Mouse (Mus musculus): ENCODE data around the gene 4932438H23Rik.

4932438H23Rik gene

DNA sequence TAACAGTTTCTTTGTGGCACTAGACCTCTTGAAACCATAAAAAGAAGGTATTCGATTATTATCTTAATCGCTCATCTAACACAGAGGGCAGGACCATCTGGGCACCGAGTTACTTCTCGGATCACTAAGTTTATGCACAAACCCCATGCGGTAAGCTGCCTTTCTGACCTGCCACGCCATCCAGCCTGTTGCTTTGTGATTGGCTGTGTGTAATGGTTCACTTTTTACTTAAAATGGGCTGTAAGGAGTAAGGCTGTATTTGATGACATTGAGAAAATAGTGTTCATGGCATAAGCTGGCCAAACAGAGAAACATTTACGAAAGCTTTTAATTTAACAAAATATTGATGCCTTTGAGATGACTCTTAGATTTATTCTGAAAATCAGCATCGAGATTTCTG, at the start of gene 4932438H23Rik:
Gene 4932438H23Rik (minus strand): TSS at position 101 of the 400 bp plus-strand sequence.
- no peak for DNase-seq (ENCODE audit: low spot score in 2 of 2)

DNA sequence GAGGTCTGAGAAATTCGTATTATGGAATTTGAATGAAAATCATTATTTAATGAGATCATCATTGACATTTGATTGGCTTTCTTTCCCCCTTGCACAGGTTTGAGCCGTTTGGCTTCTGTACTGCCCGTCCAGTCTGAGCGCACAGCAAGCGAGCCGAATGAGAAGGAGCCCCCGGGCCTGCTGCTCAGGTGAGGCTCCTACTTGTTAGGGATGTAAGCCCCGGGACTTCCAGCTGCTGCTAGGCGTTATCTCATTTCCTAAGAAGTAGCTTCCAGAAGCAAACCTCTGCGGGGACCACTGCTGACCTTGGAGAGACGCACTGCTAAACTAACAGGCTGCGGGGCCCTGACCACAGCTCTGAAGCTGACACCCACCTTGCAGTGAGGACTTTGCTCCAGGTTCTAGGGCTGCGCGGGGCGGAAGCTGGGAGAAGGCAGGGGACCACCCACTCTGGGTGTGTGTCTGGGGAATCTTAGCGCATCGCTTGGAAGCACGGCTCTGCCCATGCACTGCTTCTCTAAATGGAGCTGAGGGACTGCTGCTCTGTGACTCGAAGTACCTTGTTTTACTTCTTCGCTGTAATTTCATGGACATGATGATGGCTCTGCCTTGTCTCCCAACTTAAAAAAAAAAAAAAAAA, 46.2 kb upstream of the 4932438H23Rik start:
- DNase-seq (ENCODE audit: low spot score in 2 of 2): no peak

DNA sequence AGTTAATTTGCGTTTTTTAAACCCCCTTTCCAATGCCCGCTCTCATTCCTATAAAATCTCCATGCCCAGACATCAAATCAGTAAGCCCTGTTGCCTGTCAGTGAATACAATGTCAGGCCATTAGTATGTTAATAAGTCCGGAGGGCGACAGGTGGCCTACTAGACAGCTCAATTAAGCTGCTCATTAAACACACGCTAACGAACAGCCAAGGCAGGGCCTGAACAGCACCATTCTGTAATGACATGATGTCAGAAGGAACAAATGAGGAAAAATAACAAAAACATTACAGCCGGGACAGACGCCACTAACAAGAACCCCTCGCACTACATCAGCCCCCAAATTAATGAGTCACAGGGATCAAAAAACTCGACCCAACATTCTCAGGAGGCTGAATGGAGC, 45.5 kb upstream of the 4932438H23Rik start:
- peak in 1 of 2 experiments; percentile 23 for DNase-seq (ENCODE audit: low spot score in 2 of 2)

DNA sequence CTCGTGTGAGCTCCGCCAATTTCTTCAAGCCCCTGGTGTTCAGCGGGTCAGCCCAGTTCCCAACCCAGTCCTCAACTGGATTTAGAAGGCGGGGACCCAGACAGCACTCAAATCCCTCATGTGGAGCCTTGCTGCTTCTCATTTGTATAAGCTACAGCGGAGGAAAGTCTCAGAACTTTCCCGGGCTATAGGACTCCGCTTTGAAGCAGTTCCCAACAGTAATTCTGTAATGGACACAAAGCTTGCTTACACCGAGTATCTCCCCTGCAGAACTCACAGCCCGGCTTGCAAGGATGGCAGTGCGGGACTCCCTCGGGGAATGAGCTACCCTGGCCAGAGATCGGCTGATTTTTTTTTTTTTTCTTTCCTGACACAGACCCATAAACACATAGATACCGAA, 45.1 kb upstream of the 4932438H23Rik start:
- DNase-seq (ENCODE audit: low spot score in 2 of 2): no peak

DNA sequence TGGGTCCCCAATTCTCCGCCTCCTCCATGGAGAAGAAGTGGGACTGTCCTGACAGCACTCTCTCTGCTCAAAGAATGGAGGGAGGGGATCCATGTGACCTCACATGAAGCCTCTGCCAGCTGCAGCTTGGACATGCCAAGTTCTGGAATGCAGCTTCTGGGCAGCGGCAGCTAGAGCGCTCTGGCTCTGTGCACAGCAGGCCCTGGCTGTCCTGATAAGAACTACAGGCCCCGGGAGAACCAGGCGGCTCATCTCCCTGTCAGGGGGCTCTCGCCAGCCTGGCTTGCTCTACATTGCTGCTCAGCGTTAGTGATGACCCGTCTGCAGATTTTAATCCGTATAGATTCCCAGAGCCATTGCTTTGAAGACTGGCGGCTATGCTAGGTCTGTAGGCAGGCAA, 44.6 kb upstream of the 4932438H23Rik start:
- DNase-seq (ENCODE audit: low spot score in 2 of 2): peak in 1 of 2 experiments; percentile 26

DNA sequence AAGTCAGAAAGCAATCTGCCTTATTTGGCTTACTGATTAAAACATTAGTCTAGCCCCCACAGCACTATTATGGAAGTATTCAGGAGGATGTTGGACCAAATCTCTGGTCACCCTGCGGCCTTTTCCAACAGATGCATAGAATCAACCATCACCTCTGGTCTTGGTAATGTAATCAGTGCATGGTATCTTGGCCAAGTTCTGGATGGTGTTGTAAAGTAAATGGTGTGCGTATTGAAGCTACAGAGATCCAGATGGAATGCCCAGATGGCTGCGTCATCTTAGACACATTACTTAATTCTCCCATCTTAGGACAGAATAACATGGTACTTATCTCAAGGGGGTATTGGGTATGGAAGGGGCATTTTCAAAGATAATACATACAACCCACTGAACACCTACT, 43.8 kb upstream of the 4932438H23Rik start:
- DNase-seq (ENCODE audit: low spot score in 2 of 2): no peak

DNA sequence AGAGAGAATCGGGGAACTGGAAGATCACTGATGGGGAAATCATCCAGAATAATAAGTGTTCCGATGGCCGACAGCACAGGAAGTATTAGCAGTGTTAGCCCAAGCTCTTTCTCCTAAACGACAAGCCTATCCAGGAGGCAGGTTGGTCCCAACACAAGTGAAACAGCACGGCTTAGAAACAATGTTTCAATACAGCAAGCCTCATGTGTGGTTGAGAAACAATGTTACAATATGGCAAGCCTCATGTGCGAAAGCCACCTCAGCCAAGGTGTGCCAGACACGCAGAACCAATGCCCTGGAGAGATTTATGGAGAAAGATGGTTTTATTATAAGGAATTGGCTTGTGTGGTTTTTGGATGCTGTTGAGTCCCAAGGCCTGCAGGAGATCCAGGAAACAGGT, 43.2 kb upstream of the 4932438H23Rik start:
- DNase-seq (ENCODE audit: low spot score in 2 of 2): no peak

DNA sequence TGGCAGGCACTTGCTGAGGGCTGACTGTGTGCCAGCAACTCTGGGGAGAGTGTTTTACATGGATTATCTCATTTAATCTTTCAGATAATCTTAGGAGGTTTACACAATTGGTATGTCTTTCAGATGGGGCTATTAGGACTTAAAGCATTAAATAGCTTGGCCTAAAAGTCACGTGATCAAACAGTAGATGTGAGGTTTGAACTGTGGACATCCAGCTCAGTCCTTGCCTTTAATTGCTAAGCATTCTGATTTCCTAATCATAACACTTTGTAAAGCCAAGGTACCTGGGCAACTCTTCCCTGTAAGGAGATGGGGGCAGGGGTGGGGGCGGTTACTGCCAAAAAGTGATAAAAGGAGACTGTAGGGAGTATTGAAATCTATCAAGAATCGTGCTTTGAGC, 41.7 kb upstream of the 4932438H23Rik start:
- no peak for DNase-seq (ENCODE audit: low spot score in 2 of 2)

DNA sequence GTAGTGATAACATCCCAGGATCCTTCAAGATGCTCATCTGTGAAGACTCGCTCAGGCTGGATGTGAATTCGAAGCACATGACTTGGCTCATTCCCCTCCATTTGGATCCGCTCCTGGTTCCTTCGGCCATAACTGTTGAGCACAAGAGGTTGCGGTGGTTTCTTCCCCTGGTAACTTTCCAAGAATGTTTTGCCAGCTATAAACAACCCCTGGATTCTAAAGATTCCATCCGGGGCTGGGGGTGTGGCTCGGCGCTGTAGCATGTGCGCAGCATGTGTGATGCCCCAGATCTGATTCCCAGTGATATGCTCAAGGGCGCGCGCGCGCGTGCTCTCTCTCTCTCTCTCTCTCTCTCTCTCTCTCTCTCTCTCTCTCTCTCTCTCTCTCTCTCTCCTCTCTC, 35.0 kb upstream of the 4932438H23Rik start:
- DNase-seq (ENCODE audit: low spot score in 2 of 2): no peak

DNA sequence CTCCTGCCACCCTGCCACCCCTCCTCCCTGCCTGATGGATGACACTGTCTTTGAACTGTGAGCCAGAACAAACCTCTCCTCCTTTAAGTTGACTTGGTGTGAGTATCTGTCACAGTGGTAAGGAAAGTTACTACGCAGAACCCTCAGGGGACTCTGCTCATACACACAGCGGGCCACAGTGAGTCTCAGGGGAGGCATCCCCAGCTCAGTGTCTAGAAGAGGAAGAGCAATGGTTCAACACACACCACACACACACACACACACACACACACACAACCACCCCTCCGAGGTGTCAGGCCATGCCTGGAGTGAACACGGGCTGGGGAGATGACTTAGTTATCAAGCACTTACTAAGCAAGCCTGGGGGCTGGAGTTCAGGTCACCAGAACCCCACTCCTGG, 33.5 kb upstream of the 4932438H23Rik start:
- no peak for DNase-seq (ENCODE audit: low spot score in 2 of 2)

DNA sequence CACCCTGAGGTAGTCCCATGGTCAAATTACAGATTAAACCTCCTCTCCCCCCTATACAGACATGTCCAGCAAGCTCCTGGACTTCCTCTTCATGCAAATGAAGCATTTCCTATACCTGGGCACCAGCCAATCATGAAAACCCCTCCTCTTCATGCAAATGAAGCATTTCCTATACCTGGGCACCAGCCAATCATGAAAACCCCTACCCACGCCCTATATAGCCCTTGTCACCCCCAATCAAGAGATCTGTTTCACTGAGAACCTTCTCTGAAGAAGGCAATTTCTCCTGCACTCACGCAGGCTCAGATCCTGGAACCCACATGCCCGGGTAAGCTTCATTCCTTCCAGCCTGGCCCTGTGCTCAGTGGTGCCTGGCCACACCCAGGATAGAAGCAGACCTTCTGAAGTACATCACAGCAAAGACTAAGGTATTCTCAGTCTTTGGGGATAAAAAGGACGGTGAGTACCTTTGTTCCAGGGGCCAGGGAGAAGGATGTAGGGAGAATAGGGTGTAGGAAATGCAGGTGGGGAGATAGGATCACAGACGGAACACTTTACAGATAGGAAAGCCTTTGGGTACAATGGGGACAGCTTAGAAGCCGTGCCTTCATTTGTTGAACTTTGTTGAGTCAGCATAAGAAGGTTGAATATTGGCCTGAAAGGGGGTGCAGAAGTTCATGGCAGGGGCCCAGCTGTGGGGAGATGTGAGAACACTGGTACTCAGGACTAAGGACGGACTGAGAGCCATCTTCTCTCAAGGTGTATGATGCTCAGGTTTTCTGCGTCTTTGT, 32.0 kb upstream of the 4932438H23Rik start:
- no peak for DNase-seq (ENCODE audit: low spot score in 2 of 2)

DNA sequence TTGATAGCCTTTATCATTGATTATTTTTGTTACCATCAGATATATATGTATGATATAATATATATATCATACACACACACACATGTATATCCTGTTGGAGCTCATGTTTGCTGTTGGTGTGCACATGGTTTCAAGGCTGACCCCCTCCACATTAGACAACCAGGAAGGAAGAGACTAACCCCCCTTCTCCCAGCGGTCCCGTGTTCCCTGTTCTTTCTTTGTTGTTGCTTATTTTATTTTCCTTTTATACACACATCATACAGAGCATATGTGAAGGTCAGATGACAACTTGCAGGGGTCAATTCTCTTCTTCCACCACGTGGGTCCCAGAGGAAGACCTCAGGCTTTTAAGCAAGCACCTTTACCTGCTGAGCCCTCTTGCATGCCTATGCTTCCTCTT, 29.3 kb upstream of the 4932438H23Rik start:
- DNase-seq (ENCODE audit: low spot score in 2 of 2): no peak

DNA sequence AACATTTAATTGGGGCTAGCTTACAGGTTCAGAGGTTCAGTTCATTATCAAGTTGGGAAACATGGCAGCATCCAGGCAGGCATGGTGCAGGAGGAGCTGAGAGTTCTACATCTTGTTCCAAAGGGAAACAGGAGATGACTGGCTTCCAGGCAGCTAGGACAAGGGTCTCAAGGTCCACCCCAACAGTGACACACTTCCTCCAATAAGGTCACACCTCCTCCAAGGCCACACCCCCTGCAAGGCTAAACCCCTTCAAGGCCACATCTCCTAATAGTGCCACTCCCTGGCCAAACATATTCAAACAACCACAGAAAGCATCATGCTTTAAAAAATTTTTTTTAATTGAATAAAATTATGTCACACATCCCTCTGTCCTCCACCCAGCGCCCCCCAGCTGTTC, 28.9 kb upstream of the 4932438H23Rik start:
- no peak for DNase-seq (ENCODE audit: low spot score in 2 of 2)

DNA sequence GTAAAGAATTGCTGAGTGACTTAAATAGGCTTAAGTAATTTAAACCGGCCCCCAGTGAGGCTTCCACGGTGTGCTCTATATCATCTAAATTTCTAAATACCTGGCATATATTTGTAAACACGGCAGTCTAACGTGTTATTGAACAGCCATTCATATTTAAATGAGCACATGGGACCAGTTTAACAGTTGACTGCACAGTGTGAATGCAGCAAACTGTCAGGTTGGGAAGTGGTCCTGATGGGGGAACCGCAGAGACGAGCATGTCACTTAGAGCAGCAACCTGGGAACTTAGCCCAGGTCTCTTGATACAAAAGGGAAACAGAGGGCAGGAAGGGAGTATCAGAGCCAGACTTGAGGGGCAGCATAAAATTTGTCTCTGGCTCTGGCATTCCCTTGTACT, 25.0 kb upstream of the 4932438H23Rik start:
- no peak for DNase-seq (ENCODE audit: low spot score in 2 of 2)

DNA sequence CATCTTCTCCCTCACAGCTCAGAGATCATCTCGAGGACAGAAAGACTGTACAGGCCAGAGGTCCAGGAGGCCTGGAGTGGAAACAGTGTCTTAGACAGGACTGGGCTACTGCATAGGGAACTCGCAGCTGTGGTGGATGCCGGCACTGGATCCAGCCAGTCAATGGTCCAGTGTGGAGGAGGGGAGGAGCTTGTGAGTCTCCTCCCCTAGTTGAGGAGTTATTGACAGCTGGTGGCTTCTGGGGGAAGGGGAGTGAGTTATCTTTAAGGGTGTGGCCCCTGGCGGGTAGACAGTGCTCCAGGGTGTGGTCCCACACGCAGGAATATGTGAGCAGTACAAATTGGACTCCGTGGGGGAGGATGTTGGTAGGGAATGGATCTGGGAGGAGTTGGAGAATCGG, 21.8 kb upstream of the 4932438H23Rik start:
- no peak for DNase-seq (ENCODE audit: low spot score in 2 of 2)

DNA sequence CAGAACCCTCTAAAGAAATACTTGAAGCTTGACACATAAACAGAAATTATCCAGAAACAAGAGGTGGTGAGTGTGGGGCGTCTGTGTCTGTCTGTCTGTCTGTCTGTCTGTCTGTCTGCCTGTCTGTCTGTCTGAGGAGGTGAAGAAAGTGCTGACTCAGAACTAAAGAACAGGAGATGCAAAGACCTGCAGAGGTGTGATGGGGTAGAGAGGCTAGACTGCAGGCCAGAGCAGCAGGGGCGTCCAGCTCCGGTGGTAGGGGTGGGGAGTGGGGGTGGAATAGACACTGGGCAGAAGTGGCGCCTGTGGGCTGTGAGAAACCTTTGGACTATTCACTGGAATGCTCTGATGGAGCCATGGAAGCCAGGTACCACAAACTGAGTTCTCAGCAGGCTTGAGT, 21.1 kb upstream of the 4932438H23Rik start:
- no peak for DNase-seq (ENCODE audit: low spot score in 2 of 2)

DNA sequence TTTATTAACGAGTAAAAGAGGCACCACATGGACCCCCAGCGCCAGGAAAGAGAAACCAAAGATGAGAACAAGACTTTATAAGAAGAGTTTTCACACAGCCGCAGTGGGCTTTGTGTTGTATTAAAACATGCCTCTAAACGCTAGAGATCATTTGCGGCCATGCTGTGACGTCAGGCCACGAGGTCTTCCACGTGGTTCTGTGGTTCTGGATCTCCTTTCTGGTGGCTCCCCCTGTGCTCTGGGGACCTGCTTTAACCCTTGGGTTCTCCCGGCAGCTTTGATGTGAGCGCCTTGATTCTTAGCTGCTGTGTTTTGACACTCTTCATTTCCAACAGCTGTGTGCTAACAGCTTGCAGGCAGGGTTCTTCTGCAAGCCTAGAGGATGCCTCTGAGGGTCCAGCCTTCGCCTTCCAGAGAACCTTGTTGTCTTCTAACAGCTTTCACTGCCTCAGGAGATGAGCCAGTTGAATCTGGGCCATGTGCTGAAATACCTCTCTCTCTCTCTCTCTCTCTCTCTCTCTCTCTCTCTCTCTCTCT, 16.1 kb upstream of the 4932438H23Rik start:
- DNase-seq (ENCODE audit: low spot score in 2 of 2): no peak

DNA sequence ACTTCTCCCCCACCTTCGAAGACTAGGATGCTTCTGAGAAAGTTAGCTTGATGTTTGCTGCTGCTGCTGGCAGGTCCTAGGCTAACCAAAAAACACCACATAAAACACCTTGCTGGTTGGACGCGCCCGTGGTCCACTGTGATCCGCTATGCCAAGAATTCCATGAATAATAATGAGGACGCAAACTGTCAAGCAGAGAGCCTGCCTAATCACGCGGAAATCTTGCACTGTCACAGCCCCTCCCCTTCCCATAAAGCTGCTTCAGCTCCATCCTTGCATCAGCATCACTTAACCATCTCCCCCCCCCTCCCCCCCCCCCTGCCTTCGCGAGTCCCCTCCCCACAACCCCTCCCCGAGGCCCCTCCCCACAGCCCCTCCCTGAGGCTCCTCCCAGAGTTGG, 12.7 kb upstream of the 4932438H23Rik start:
- DNase-seq (ENCODE audit: low spot score in 2 of 2): no peak

DNA sequence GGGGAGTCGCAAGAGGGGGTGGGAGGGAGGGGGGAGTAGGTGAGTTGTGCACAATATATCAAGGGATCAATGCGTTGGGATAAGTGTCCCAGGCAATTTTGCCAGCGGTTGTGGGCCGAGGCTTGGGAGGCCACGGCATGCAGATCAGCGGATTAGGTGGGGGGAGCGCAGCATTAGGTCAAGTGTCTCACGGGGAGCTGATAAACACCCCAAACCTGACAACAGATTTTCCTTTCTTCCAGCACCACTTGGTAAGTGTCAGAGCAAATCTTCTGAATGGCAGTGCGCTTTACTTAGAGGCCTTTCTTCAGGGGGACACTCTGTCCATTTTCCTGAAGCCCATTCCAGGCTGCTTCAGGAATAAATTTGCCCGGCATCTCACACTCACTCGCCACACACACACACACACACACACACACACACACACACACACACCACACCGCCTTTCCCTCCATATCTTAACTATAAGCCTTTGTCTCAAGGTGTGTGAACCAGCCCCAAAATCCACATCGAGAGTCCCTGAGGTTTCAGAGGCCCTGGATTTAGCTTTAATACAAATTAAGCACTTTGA, 10.6 kb upstream of the 4932438H23Rik start:
- DNase-seq (ENCODE audit: low spot score in 2 of 2): no peak

DNA sequence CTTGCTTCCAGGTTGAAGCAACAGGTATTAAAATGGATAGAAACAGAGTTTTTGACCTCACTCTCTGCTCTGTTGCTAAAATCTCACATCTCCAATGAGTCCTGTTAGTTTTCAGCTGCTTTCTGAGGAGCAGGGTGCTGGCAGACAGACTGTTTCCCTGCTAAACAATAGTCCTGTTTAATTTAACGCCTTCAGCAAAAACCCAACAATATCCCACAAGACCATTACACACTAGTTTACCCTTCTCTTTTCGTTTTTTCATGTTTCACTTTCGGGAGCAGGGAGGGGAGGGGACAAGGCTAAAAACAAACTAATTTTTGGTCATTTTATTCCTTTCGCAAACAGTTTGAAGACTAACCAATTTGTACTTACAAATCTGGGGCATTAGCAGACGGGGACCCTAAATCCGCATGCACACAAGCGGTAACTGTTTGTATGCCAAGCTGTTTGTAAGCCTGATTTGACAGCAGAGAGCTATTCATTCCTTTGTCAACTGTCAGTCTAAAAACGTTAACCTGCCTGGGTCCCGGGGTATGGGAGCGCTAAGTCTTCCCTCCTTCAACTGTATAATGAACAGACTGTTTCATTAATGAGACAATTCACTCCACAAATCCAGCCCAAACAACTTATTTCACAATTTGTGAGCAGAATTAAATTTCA, 10.0 kb upstream of the 4932438H23Rik start:
- no peak for DNase-seq (ENCODE audit: low spot score in 2 of 2)

DNA sequence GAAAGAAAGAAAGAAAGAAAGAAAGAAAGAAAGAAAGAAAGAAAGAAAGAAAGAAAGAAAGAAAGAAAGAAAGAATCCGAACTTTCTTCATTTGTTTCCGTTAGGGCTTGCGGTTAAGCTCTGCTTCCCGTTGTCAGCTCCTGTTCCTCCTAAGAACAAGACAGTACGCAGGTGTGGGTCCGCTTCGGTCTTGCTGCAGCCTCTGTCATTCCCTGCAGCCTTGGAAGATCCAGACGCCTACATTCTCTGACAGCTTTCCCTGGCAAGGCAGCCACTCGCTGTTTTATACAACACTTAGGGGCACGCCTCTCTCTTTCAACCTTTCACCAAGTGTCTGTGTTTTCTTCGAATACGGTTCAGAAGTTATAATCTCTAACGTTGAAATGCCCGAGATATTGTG, 8.5 kb upstream of the 4932438H23Rik start:
- DNase-seq (ENCODE audit: low spot score in 2 of 2): no peak

DNA sequence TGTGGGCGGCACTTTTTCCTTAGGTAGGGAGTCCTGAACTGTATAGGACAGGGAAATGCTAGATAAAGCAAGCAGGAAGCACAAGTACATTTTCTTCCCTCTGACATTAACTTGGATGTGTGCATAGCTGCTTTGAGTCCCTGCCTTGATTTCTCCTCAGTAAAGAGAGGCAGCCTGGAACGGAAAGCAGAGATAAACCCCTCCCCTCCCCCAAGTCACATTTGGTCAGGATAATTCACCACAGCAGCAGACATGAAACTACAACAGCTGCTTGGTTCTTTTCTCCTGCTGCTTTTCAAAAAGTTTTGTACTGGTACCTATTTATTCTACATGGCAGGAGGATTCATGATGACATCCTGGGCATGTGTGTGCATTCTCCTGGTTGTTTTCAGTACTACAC, 5.6 kb upstream of the 4932438H23Rik start:
- no peak for DNase-seq (ENCODE audit: low spot score in 2 of 2)

Data from cerebellum, postnatal 4 days (tissue).